Mouse (Mus musculus) lung, postnatal 36 days (tissue): Measurements from ENCODE around the gene U2af2.

Source experiments
- DNase-seq: peaks from one replicate; pipeline ENCODE4 v3.0.0; 2022; ENCODE audit warnings: mixed read lengths

Gene U2af2

GRCm38 (mm10) chr7:5038109-5038732 is 23.7 kb upstream of the U2af2 start, which contains the start of gene Zfp784:
Zfp784 (minus strand) TSS chr7:5038446.
- peak; percentile 94 for DNase-seq

DNA sequence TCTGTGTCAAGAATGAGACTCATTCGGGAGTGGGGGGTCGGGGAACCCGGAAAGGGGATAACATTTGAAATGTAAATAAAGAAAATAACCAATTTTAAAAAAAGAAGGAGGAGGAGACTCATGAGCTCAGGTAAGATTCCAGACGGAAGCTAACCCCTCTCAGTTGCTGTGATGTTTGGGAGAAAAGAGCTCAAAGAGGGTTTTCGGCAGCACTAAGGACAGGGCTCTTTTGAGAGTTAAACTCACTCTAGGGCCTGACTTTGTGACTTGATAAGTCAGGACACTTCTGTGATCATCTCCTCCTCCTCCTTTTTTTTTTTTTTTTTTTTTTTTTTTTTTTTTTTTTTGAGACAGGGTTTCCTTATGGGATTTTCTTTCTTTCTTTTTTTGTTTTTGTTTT is 23.0 kb upstream of the U2af2 start:
- no peak for DNase-seq

DNA sequence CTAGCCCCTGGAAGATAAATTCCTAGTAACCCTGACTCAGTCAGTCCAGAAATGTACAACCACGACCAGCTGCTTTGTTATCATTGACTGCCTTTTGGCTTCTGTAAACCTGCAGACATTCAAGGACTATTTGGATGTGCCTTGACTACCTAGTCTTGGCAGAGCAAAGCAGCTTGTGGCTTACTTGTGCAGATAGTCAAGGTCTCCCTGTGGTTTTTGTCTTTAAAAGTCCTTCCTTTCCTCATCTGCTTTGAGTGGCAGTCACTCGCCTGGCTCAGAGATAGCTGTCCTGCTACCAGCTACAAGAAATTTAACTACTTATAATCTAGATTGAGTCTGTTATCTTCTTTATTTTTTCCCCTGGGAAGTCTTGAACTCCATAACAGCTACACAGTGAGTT is 17.0 kb upstream of the U2af2 start:
- no peak for DNase-seq

GRCm38 (mm10) chr7:5046112-5046511 is 15.8 kb upstream of the U2af2 start:
- DNase-seq: no peak

DNA sequence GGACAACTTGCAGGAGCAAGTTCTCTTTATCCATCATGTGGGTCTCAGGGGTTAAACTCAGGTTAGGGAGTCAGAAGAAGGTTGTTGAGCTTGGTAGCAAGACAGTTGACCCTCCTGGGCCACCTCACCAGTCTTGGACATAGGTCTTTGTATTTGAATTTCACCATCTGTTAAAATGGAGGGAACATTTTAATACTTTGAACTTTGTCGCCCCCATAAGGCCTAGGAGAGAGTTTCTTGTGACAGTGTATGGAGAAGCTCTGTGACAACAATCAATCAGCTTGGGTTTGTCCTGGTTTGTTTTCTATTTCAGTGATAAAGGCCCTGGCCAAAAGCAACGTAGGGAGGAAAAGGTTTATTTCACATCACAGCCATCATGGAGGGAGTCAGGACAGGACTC is 14.6 kb upstream of the U2af2 start:
- peak; percentile 80 for DNase-seq

- DNase-seq: peak; percentile 74
These were observed 10.4 kb upstream of the U2af2 start, which contains the start of gene Zfp580 for GRCm38 (mm10) chr7:5051193-5052192. Zfp580 (plus strand) TSS chr7:5051538.

DNA sequence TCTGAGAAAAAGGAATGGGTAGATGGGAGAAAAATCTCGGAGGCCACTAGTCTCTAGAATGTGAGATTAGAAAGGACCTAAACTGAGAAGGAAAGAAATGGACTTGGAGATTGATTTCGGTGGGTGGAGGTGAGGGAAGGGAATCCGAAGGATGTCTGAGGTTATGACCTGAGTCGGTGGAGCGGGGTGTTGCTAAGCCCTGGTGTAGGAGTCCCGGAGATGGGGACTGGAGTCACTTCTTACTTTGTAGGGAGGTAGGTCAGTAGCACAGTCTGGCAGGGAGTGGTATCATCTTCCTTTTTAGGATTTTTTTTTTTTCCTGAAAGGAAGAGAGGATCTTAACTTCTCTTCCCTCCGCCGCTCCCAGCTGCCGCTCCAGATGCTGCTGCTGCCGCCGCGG is 9.5 kb upstream of the U2af2 start:
- no peak for DNase-seq

GRCm38 (mm10) chr7:5052931-5053343 is 9.0 kb upstream of the U2af2 start:
- DNase-seq: no peak

DNA sequence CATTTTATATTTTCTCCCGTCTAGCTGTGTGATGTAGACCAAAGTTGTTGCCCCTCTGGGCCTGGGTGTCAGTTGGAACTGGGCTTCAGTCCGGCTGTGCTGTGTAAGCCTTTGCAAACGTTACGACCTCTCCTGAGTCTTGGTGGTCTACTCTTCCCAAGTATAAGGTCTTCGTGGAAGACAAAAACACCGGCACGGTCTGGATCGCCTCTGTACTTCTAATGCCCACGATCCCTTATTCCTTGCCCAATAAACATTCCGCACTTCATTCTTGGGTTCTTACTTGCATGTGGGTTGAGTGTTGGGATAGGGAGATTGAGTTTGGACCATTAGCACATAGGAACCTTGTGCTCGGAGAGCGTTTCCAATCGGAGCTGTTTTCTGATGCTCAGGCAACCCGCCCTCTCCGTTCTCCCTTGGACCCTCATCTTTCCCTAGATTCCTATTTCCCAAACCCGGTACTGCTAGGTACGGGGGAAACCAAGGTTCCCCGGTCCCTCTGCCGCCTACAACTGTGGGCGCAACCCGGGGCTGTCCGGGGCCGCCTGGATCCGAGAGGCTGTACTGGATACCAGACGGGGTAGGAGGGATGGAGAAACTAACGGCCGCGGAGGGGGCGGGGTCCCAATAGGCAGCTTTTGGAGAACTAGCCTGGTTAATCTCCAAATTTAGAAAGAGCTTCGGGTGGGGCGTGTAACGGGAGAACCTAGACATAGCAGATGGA is 8.3 kb upstream of the U2af2 start:
- DNase-seq: no peak

DNA sequence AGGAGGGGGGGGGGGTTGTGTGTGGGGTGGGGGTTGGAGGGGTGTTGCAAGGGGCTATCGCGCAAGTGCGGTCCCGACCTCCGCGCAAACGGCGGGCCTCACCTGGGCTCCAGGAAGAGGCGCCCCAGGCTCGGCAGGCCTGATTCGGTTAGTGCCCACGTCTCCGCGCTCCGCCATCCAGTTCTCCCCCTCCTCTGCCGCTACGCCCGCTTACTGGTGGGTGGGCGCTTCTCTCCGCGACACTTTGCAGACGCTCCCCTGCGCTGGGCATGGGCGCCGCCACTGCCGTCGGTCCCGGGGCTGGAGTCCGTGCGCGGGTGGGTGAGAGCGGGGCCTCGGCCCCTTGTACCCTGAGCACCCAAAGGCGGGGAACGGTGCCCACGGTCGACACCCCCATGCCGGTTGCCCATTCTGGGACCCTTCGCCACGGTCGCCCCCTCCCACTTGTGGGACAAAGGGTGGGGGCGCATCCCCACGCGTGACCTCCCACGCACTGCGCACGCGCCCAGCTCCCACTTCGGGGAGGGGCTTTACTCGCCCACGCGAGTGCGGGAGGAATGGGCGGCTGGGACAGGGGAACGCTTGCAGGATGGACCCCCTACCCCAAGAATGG is 5.2 kb upstream of the U2af2 start:
- no peak for DNase-seq

GRCm38 (mm10) chr7:5057381-5057780 is 4.6 kb upstream of the U2af2 start:
- no peak for DNase-seq

GRCm38 (mm10) chr7:5057804-5058203 is 4.1 kb upstream of the U2af2 start:
- no peak for DNase-seq

GRCm38 (mm10) chr7:5058631-5059030 is 3.3 kb upstream of the U2af2 start:
- DNase-seq: no peak

- no peak for DNase-seq
These were observed 2.5 kb upstream of the U2af2 start for GRCm38 (mm10) chr7:5059421-5059820.

- DNase-seq: peak; percentile 93
These were observed 1.7 kb upstream of the U2af2 start for GRCm38 (mm10) chr7:5060239-5060731.

- DNase-seq: peak; percentile 99
These were observed 784 bp upstream of the U2af2 start for GRCm38 (mm10) chr7:5060944-5061773.

DNA sequence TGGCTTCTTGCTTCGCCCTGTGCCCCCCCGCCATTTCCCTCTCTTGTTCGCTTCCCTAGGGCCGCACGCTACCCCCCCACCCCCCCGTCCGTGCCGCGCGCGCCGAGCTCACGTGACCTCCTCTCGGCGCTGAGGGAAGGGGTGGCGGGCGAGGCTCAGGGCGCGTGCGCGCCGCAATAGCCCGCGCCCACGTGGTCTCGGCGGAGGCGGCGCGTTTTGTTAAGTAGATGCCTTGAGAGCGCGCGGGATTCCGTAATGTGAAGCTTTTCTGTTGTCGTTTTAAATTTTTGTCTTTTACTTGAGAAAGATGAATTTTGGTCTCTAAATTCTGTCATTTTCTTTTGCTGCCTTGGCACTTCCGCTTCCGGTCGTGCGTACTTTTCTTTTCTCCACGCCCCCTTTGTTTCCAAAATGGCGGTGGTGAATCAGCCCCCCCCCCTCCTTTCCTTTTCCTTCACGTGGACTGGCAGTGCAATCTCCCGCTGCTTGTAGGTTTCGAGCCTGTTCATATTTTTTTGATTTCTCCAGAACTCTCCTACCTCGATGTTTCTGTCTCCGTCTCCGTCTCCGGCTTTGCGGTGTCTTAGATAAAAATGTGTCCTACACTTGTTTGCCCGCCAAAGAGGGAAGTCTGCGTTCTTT is 538 bp downstream of the U2af2 start:
- peak; percentile 87 for DNase-seq

GRCm38 (mm10) chr7:5064886-5065285 is 2.9 kb downstream of the U2af2 start:
- no peak for DNase-seq

GRCm38 (mm10) chr7:5073586-5073985 is 11.6 kb downstream of the U2af2 start:
- no peak for DNase-seq

GRCm38 (mm10) chr7:5074984-5075383 is 13.0 kb downstream of the U2af2 start:
- no peak for DNase-seq

DNA sequence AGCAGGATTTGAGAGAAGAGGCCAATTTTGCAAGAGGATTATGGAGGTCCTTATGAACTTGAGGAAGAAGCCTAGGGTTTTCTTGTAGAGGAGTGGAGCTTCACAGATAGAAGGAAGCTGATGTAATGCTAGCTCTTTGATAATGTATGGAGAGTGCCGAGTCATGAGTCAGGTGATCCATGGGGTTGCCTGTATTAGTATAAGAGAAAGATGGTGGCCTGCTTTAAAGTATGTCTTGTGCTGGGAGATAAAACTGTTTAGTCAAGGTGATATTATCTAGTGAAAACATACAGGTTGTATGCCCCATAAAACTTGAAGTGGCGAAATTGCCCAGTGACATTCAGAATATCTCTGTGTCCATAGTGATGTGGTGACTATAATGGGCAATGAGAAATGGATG is 15.0 kb downstream of the U2af2 start:
- no peak for DNase-seq
